Mouse (Mus musculus) regulatory T cell (primary cell): ENCODE measurements around the gene Itih2.

ENCODE experiments used
- in situ Hi-C: fragments of 300-600 bp; cut with MboI, MseI; formaldehyde crosslinking; loops from one replicate; pipeline ENCODE4 v1.15.1; 2025; ENCODE audit warnings: high pct_unique_total_duplicates

The Itih2 gene

GRCm38 (mm10) chr2:10118751-10119150 lies 12.4 kb downstream of the Itih2 start:
- in situ Hi-C loops, result no loop called here

GRCm38 (mm10) chr2:10108535-10109189 lies 22.5 kb downstream of the Itih2 start:
- in situ Hi-C loops, result no loop called here

- in situ Hi-C loops, result loop anchor here (5.0 kb wide), 1 partner anchor 36 kb away; no protein-coding TSS in a partner anchor
Measured at GRCm38 (mm10) chr2:10101180-10101579, 30.0 kb downstream of the Itih2 start.

GRCm38 (mm10) chr2:10100471-10100870 lies 30.7 kb downstream of the Itih2 start:
- in situ Hi-C loops, result loop anchor here (5.0 kb wide), 1 partner anchor 37 kb away; no protein-coding TSS in a partner anchor

DNA sequence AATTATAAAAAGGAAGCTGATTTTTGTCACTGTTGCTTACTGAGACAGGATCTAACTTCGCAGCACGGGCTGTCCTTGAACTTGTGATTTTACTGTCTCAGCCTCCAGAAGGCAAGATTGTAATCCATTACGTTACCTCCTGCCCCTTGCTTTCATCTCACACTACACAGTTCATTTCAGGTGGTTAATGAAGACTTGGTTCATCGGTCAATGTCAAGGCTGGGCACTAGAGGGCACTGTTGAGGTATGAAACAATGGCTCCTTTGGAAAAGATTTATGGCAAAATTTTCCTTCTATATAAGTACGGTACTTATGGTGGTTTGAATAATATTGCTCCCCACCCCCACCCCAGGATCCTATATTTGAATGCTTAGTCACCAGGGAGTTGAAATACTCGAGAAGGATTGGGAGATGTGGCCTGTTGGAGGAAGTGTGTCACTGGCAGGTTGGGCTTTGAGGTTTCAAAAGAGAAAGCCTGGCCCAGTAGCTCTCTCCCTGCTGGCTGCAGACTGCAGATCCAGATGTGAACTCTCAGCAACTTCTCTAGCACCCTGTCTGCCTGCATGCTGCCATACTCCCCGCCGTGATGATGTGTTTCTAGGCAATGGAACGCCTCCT lies 32.5 kb downstream of the Itih2 start:
- in situ Hi-C loops, result loop anchor here (5.0 kb wide), 1 partner anchor 194 kb away; no protein-coding TSS in a partner anchor

DNA sequence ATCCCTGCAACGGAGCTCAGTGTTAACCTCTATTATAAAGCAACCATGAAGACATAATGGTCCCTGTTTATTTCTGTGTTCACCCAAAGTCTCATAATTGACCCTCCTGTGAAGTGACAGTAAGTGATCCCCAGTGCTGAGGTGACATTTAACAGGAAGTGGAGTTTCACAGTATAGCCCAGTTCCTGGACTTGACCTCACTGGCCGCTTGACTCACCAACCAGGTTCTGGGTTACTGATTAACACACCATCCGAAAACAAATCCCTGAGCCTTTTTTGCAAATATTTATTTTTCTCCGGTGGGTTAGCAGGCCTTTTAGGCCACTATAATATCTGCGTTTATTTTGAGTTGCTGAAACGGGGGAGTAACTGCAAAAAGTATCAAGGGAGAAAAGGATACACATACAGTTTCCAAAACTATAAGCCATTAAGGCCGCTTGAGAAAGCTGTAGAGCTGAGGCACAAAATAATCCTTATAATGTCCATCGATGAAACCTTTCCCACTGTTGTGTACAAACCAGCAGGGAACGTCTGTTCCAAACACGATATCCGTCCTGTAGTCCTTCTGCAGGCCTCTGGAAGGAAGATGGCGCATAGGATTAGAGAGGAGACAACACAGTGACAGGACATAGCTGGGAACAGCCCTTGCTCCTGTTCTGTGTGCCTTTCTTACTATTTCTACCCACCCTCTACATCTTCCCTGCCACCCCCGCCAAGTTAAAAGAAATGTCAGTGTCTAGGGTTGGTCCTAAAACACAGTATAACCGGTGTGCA lies 36.7 kb downstream of the Itih2 start:
- in situ Hi-C loops, result loop anchor here (5.0 kb wide), 1 partner anchor 198 kb away; no protein-coding TSS in a partner anchor

DNA sequence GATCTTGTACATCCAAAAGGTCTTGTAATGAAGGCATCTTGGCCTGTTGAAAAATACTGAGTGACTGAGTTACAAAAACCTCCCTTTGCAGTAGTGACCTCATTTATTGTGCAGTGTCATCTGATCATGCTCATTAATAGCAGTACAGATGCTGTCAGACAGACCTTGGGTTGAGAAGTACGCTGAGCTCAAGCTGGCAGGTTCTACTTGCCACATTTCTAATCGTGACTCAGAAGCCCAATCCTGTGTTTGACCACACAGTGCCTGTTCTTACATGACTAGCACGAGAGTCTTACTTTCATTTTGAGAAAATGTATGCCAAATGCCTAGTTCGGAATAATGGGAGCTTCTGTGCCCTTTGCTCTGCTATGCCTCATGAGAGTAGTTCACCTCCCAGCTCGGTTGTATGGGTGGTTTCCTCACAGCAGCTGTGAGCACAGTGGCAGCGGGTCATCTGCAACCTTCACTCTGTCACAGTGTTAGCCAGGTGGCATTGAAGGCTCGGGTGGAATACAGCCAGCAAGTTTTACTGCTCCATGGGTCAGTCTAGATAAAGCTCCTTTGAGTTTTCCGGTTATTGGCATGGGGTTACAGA lies 43.8 kb downstream of the Itih2 start:
- in situ Hi-C loops, result no loop called here

DNA sequence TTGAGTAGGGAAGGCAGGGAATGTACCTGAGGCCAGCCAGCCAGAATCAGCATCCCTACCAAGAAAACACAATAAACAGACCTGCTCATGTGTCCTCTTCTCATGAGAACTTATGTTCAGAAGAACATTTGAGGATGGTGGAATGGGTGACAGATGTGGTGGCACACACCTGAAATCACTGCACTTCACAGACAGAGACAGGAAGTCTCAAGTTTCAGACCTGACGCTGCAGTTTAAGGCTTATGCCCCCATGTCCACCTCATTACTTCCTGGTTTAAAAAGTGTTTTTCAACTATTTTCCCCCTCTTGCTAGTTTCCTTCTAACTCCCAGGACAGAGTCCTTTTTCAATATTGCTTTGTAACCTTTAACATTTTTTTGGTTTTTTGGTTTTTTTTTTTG lies 48.5 kb downstream of the Itih2 start:
- in situ Hi-C loops, result no loop called here

DNA sequence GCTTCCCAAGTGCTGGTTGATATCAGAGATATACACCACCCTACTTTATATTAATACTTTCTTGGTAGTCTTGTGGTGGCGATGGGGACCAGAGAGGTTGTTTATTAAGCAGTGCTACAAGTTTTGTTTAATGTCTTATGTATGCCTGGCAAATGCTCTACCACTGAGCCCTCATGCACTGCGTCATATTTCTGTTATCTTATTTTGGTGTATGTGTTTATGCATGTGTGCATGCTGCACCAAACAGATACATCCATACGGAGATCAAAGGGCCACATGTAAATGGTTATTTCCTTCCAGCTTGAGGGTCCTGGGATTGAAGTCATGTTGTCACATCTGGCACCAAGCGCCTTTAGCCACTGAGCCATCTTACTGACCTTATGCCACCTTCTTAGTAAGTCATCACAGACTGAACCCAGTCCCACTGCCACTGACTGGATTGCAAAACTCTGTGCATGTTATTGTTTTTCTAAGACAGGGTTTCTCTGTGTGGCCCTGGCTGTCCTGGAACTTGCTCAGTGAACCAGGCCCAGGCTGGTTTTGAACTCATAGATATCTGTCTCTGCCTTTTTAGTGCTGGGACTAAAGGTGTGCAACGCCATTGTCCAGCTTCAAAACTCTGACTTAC lies 49.6 kb downstream of the Itih2 start:
- in situ Hi-C loops, result no loop called here

DNA sequence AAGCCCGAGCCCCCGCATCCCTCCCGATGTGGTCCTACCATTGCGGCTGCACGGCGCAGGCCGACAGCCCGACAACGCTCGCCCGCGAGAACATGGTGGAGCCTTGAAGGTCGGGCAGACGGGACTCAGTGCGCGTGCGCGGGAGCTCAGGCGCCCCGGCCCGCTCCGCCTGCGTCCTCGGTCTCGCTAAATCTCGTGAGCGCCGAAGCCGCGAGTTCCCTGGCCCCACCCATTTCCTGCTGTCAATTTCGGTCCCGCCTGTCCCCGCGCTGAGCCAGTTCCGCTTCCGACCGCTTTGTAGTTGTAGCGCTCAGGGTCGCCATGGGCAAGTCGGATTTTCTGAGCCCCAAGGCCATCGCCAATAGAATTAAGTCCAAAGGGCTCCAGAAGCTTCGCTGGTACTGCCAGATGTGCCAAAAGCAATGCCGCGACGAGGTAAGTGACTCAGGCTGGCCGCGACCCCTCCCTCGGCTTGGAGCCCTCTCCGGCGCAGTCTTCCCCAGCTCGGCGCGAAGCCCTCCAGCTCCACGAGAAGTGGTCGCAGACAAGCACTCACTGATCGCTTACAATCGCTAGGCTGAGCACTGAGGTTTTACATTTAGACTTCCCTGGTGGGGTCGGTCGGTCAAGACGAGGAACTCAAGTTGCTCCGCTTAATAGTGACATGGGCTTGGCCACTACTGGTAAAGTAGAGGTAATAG lies 50.7 kb downstream of the Itih2 start, which contains the start of the genes Atp5c1 and Kin:
TSS of gene Atp5c1 (minus strand) at position 201 of the 701 bp plus-strand sequence.
TSS of gene Kin (plus strand) at position 284 of the 701 bp plus-strand sequence.
- in situ Hi-C loops, result no loop called here

GRCm38 (mm10) chr2:10079745-10080309 lies 51.4 kb downstream of the Itih2 start:
- in situ Hi-C loops, result no loop called here

- in situ Hi-C loops, result no loop called here
Measured at GRCm38 (mm10) chr2:10076675-10077074, 54.5 kb downstream of the Itih2 start.

- in situ Hi-C loops, result no loop called here
Measured at GRCm38 (mm10) chr2:10074470-10074869, 56.7 kb downstream of the Itih2 start.

- in situ Hi-C loops, result no loop called here
Measured at GRCm38 (mm10) chr2:10071751-10072150, 59.4 kb downstream of the Itih2 start.

DNA sequence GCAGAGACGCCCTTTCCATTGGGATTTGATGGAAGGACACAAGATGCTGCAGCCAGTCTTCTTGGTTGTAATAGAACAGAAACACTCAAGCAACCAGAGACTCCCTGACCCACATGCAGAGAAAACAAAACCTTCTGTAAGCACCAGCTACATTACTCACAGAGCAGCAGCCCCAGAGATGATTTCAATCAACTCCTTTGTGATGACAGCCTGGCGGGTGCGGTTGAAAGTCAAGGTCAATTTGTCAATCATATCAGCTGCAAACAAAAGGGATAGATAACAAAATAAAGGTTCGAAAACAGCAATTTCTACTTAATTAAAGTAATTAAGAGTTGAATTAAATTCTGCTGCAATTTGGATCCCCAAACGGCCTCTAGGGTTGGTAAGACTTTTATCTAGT lies 72.4 kb downstream of the Itih2 start:
- in situ Hi-C loops, result no loop called here

- in situ Hi-C loops, result no loop called here
Measured at GRCm38 (mm10) chr2:10051996-10052395, 79.2 kb downstream of the Itih2 start.

DNA sequence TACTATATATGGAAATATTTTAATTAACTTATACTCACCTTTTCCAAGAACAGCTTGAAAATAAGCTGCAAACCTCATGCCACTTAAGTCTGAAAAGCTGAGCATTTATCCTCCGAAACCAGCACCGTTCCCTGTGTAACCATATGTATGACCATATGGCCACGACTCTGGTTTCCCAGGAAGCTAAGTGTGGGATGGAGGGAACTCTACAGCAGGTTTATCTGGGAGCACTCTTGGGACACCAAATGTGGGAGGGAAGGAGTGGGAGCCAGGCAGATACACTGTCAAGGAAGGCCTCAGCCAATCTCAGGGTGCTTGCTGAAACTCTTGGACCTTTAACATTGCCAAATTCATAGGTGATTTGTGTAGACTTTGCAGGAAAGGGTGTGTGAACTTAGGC lies 80.3 kb downstream of the Itih2 start:
- in situ Hi-C loops, result no loop called here

GRCm38 (mm10) chr2:10049456-10049855 lies 81.7 kb downstream of the Itih2 start:
- in situ Hi-C loops, result no loop called here

DNA sequence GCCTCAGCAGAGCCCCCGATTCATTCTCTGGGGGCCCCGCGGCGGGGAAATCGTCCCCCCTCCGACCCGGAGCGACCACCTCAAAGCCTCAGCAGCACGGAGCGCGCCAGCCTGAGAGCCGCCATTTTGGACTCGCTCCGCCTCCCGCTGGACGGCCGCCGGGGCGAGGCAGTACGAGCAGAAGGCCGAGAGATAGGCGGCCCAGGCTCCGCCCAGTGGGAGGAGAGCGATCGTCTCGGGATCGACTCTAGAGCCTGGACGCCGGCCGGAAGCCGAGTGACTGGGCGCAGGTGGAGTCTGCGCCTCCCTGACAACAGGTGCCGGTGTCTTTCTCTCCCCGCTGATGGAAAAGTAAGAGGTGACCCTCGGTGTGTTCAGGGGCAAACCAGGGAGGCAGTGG lies 82.7 kb downstream of the Itih2 start, which contains the start of gene Taf3:
TSS of gene Taf3 (minus strand) at position 136 of the 400 bp plus-strand sequence.
- in situ Hi-C loops, result no loop called here

GRCm38 (mm10) chr2:10047758-10048436 lies 83.3 kb downstream of the Itih2 start:
- in situ Hi-C loops, result no loop called here
